Mouse (Mus musculus): Measurements from ENCODE around the gene Pdcd1lg2.

GRCm38 (mm10) chr19:29362173-29362930 is 48.4 kb upstream of the Pdcd1lg2 start:
- no peak for TF ChIP-seq POLR2A (IDR thresholded peaks at IDR 0.05; ENCODE audit: insufficient read depth, low read depth, low read length)
- no peak for TF ChIP-seq EP300 (IDR thresholded peaks at IDR 0.05; ENCODE audit: insufficient read depth, low read depth, low read length)

Measured in heart, adult 2 months (tissue).